Mouse (Mus musculus): ENCODE data around the gene Creb5. TPM values are rescaled to one million over a fixed set of nuclear protein-coding genes. Genes with fewer than 3 reads are reported as not detected.

Creb5 gene
- polyA plus RNA-seq (2015; fragmentation: Illumina TruSeq; extraction: RNeasy Lipid Tissue Mini Kit (QIAGEN cat#74804); ENCODE audit: low read depth, low replicate concordance): 2.9 TPM

DNA sequence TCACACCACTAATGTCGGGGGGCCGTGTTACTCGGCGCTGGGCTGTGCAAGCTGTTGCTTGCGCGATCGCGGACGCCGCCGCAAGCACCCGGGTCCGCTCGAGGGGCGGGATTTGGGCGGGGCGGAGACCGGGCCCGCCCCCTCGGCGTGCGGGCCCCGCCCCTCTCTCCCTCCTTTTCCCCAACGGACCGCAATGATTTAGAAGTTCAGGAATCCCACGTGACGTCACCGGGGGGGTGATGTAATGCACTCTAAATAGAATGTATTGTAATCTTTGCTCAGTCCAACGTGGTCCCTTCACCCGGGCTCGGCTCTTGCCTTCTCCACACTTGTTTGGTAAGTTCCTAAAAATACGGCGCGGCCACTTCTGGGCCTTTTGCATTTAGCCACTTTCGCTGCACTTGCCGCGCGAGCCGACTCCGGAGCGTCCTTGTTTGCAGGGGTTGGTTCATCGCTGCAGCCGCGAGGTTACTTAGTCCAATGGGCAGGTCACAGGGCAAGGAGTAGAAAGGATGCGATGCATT is at the start of gene Creb5:
Creb5 (plus strand) TSS at position 233 of the 524 bp plus-strand sequence.

Other genes with a start within 250 kb of the Creb5 start
- gene Jazf1, start 218.6 kb upstream of the Creb5 start, polyA plus RNA-seq (2015; fragmentation: Illumina TruSeq; extraction: RNeasy Lipid Tissue Mini Kit (QIAGEN cat#74804); ENCODE audit: low read depth, low replicate concordance): 23.7 TPM